Mouse (Mus musculus) stomach, postnatal 0 days (tissue): ENCODE data around the gene Zfp882. TPM values are rescaled to one million over a fixed set of nuclear protein-coding genes. Genes with fewer than 3 reads are reported as not detected.
"Not testable (repeated sequence)": the region's sequence is repeated elsewhere in the genome, so short reads cannot be mapped to it uniquely, and the experiment has no call there.

Experiments used
- ATAC-seq: fragments of 200-750 bp; cut with Nextera tagmentation; 2 replicates; pipeline ENCODE4 v1.8.0; 2017; ENCODE audit not compliant: low FRiP score, low TSS enrichment
- DNase-seq: peaks from one replicate; pipeline ENCODE4 v3.0.0-alpha.2; 2016; ENCODE audit warnings: low spot score
- H3K27ac ChIP-seq: fragments of 300-500 bp; sonication (generic); replicated peaks from 2 replicates; pipeline ENCODE4 v1.5.1; 2014; ENCODE audit warnings: mild to moderate bottlenecking, control low read depth
- H3K27me3 ChIP-seq: fragments of 300-500 bp; sonication (generic); 2 replicates; pipeline ENCODE4 v1.6.1; 2014; ENCODE audit warnings: low read length; ENCODE audit not compliant: control insufficient read depth, insufficient read depth
- H3K36me3 ChIP-seq: fragments of 300-500 bp; sonication (generic); 2 replicates; pipeline ENCODE4 v1.6.1; 2014; ENCODE audit warnings: low read length, mixed read lengths; ENCODE audit not compliant: control insufficient read depth, insufficient read depth
- H3K4me1 ChIP-seq: fragments of 300-500 bp; sonication (generic); replicated peaks from 2 replicates; pipeline ENCODE4 v1.6.1; 2014; ENCODE audit warnings: antibody characterized with exemption; ENCODE audit not compliant: control insufficient read depth, insufficient read depth
- H3K4me2 ChIP-seq: fragments of 300-500 bp; sonication (generic); replicated peaks from 2 replicates; pipeline ENCODE4 v1.6.1; 2014; ENCODE audit warnings: low read depth, mild to moderate bottlenecking, control low read depth, moderate library complexity
- H3K4me3 ChIP-seq: fragments of 300-500 bp; sonication (generic); 2 replicates; pipeline ENCODE4 v1.5.1; 2014; ENCODE audit warnings: low read depth, low read length, control low read depth
- H3K9ac ChIP-seq: fragments of 300-500 bp; sonication (generic); 2 replicates; pipeline ENCODE4 v1.6.1; 2014; ENCODE audit warnings: mild to moderate bottlenecking, low read length, control low read depth, mixed read lengths
- H3K9me3 ChIP-seq: fragments of 300-500 bp; sonication (generic); 2 replicates; pipeline ENCODE4 v1.6.1; 2016; ENCODE audit warnings: low read length; ENCODE audit not compliant: control insufficient read depth
- CTCF ChIP-seq: IDR thresholded peaks from 2 replicates; pipeline ENCODE4 v1.5.1; 2016; ENCODE audit warnings: antibody characterized with exemption, low read depth, mild to moderate bottlenecking, moderate library complexity
- EP300 ChIP-seq: optimal IDR thresholded peaks from 2 replicates; pipeline ENCODE3; 2016; ENCODE audit warnings: antibody characterized with exemption
- WGBS: fragments of 180-500 bp; shearing (Covaris S2); extraction: QIAGEN DNeasy Blood & Tissue Kit; methylation state at CpG from one replicate; pipeline ENCODE4 v1.1.7; 2014; 5-methylcytosine and 5-hydroxymethylcytosine counted together
- polyA plus RNA-seq: library from polyadenylated mRNA; unstranded; fragments of >200 nt; fragmentation: Nextera tagmentation; extraction: Ambion mirVana; gene quantifications from 2 replicates; pipeline ENCODE4 v1.2.1, GENCODE M21; 2015

The Zfp882 gene
- polyA plus RNA-seq, 1 experiment from 2014 or later, result 1.5 TPM

DNA sequence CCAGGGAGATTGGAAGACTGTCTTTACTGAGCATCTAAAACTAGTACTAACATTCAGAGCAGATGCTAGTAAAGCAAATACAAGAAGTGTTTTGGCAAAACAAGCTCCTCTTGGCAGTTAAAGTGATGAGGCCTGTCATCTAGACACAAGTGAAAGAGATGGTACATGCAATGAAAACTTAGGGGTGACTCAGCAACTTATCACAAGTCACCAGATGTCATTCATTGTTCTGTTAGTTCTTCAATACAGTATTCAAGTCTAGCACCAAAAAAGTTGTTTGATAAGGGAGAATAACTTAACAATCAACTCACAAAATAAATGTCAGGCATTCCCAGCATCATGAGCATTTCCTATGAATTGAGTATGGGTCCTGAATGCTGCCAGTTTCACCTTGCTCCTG is 19.4 kb downstream of the Zfp882 start:
- Histone ChIP-seq H3K9me3 (no peaks in the 10 kb centered on the region), H3K4me1 (no peaks in the 10 kb centered on the region), H3K9ac (no peak overlapping the region), H3K27me3 (no peaks in the 10 kb centered on the region), H3K4me3 (no peak overlapping the region), H3K4me2 (no peak overlapping the region), H3K36me3 (peaks cover 8% of the 10 kb centered on the region; the same call in 1 of the 2 replicates), H3K27ac (no peak overlapping the region)
- DNase-seq, result no peak
- ATAC-seq, result no peak
- TF ChIP-seq CTCF (no peak), EP300 (no peak)

GRCm38 (mm10) chr8:71938037-71938436 is 29.6 kb downstream of the Zfp882 start:
- not testable (repeated sequence) for H3K36me3 ChIP-seq, H3K27me3 ChIP-seq, H3K4me1 ChIP-seq, H3K4me3 ChIP-seq, ATAC-seq, DNase-seq, H3K9me3 ChIP-seq, H3K27ac ChIP-seq, H3K9ac ChIP-seq, H3K4me2 ChIP-seq
- 82% methylated on average over 2 of the region's 2 CpGs for WGBS

DNA sequence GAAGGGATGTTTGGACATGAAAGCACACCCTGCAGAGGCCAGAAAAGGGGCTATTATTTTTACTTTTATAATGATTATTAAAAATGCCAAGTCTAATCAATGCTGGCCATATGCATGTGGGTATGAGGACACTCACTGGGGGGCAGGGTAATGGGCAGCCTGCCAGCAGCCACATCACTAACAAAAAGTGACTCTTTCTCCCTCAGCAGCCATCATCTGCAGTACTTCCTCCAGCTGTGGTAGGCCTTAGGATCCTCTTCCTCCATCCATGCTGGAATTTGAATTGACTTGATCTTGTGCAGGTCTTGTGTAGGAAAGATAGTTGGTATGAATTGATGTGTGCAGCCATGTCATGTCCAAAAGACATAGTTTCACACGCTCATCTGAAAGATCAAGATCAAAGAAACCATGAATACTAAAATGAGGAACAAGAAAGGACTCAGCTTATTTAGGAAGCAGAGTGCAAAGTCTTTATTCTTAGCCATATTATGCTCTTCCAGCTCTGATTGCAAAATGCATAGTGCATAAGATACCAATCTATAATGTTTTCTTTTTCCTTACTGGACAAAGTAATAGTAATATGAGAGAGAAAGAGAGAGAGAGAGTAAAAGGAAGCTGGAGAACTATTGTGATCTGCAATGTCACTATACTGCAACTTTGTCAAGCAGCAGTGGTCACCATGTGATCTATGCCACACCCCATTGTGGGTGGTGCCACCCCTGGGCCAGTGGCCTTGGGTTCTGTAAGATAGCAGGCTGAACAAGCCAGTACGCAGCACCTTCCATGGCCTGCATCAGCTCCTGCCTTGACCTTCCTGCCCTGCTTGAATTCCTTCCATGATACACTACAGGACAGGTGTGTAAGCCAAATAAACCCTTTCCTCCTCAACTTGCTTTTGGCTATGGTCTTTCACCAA is 32.1 kb downstream of the Zfp882 start:
- 64% methylated on average over 2 of the region's 2 CpGs for WGBS
- no peak for ATAC-seq
- Histone ChIP-seq H3K36me3 (no peaks in the 10 kb centered on the region), H3K4me1 (no peaks in the 10 kb centered on the region), H3K4me2 (no peak overlapping the region), H3K9ac (no peak overlapping the region), H3K9me3 (no peaks in the 10 kb centered on the region), H3K27ac (no peak overlapping the region), H3K27me3 (no peaks in the 10 kb centered on the region), H3K4me3 (no peak overlapping the region)
- TF ChIP-seq EP300 (no peak), CTCF (no peak)
- DNase-seq, result no peak

DNA sequence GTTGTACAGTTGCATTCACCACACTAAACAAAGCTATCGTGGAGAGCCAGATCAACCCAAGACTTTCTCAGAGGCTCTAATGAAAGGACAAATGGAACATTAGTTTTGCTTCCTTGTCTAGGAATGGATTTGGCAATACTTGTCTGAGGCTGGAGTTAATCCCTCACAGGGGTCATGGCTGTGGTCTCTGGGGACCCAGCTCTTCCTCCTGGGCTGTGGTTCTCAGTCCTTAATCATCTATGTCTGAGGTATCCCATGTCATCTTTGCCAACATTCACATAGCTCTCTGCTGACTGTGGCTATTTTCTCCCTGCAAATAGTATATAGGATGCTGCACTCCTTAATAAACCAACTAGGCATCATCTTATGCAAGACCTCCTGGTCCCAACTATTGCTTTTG is 33.4 kb downstream of the Zfp882 start:
- ATAC-seq (no peak), DNase-seq (no peak)
- Histone ChIP-seq H3K27ac (no peak overlapping the region), H3K4me2 (no peak overlapping the region), H3K4me1 (no peaks in the 10 kb centered on the region), H3K27me3 (no peaks in the 10 kb centered on the region), H3K4me3 (no peak overlapping the region), H3K9ac (no peak overlapping the region), H3K9me3 (no peaks in the 10 kb centered on the region), H3K36me3 (no peaks in the 10 kb centered on the region)
- TF ChIP-seq CTCF (no peak), EP300 (no peak)
- WGBS, result 54% methylated on average over 1 of the region's 1 CpGs

- WGBS, result 89% methylated on average over 5 of the region's 5 CpGs
Measured at GRCm38 (mm10) chr8:71948624-71949023, 40.2 kb downstream of the Zfp882 start.

More at GRCm38 (mm10) chr8:71948624-71949023, 40.2 kb downstream of the Zfp882 start:
- Histone ChIP-seq H3K4me1 (0 out of 2 replicates have a peak, but pooled peaks cover 3% of the 10 kb centered on the region), H3K4me3 (no peak overlapping the region), H3K9ac (no peak overlapping the region), H3K27me3 (no peaks in the 10 kb centered on the region), H3K27ac (no peak overlapping the region), H3K9me3 (no peaks in the 10 kb centered on the region), H3K36me3 (no peaks in the 10 kb centered on the region), H3K4me2 (no peak overlapping the region)
- ATAC-seq (no peak), DNase-seq (no peak)
- TF ChIP-seq EP300, result no peak
- TF ChIP-seq CTCF, result no peak
